Mouse (Mus musculus) kidney, postnatal 25 days (tissue): ENCODE data around the gene Olfr770.
"Not testable (repeated sequence)": the region's sequence is repeated elsewhere in the genome, so short reads cannot be mapped to it uniquely, and the experiment has no call there.

Source experiments
- DNase-seq, 2 experiments: peaks; one replicate each; pipeline ENCODE4 v3.0.0; 2021; ENCODE audit warnings: mixed read lengths in 2 of 2

The Olfr770 gene

DNA sequence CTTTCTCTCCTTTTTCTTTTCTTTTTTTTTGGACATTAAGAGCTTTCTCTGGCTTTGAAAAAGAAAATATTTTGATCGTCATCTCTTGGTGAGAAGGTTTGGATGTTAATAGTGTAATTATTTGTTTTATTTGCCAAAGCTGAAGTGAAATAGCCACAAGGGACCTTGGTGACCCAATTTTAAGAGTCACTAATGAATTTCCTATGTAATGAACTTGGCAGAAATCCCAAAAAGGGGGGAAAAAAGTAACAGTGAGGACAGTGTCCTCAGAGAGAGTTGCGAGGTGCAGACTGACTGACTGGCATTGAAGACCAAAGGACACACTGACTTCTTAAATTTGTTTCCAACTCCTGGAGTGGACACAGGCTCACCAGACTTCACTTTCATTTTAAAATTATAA lies at the start of gene Olfr770:
TSS of gene Olfr770 (minus strand) at position 101 of the 400 bp plus-strand sequence.
- DNase-seq = no peak

DNA sequence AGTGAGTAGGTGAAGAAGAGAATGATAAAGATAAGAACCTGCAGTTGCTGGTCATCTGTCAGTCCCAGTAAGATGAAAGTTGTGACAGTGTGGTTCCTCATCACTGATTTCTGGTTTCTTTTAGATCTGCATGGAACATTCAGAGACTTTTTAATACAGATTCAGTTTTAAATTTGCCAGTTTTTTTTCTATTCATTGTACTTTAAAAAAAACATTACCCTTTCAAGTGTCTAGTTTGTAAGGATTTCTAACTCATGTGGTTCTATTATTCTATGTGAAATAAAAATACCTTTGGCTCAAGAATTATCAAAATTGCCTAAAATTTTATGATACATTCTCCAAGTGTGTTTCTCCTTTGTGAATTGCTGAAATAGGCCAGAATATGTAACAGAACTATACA lies 48.5 kb upstream of the Olfr770 start, which contains the start of gene Olfr773:
TSS of gene Olfr773 (minus strand) at position 101 of the 400 bp plus-strand sequence.
- not testable (repeated sequence) for DNase-seq

DNA sequence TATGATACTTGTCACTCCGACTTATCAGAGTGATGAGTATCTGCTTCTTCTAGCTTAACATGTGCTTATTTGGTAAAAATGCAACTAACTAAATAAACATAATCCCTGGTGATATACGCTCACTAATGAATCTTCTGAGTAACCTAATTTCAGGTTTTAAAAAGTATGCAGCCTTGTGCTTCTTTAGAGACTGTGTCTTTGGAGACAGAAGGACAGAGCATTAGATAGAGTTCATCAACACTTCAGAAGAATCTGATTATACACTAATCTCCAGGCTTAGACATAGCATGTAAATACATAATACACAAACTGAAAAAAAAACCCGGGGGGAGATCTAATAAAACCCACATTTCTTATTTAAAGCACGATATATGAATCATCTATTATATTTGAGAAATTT lies 39.0 kb upstream of the Olfr770 start, which contains the start of gene Olfr772:
TSS of gene Olfr772 (minus strand) at position 101 of the 400 bp plus-strand sequence.
- DNase-seq = not testable (repeated sequence)

DNA sequence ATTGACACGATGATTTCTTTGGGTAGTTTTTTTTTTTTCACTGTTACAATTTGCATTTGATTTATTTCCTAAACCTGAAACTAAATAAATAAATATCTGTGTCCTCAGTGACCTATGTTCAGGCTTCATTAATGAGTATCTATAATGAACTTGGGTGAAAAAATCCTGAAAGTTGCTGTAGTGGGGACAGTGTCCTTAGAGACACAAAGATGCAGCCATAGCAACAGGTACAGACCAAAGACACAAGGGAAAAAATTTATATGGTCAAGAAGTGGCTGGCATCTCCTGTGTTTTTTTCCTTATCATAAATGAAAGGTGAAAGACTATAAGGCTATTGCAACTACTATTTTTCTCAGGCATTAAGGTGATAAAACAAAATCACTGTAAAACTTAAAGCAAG lies 25.9 kb upstream of the Olfr770 start, which contains the start of gene Olfr771:
TSS of gene Olfr771 (minus strand) at position 101 of the 400 bp plus-strand sequence.
- DNase-seq = no peak

DNA sequence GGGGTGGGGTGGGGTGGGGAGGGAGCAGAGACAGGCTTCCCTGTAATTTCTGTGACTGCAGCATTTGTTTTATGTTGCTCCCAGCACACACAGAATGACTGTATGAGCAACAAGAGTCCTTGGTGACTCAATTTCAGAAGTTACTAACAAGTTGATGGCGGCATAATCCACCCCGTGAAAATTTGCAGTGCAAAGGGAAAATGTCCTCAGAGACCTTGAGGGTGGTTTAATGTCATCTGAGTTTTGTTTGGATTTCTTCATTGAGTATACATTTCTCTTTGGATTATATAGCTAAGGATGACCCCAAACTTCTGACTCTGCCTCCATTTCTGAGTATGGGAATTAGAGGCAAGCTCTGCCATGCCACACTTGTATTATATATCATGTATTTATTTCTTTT lies 21.0 kb downstream of the Olfr770 start, which contains the start of gene Olfr769:
TSS of gene Olfr769 (minus strand) at position 101 of the 400 bp plus-strand sequence.
- DNase-seq = no peak

DNA sequence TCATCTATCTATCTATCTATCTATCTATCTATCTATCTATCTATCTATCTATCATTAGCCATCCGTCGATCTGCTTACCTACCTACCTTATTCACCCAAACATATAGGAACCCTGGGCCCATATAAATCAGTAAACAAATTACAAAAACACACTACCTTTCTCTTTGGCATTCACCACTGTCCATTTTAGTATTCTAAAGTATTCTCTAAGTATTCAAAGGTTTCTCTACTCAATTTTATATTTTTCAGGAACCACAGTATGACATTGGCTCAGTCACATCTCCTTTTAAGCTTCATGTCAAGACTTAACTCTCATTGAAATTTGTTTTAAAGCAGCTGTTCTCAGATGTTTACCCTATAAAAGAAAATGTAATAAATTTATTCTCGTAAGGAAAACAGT lies 23.7 kb downstream of the Olfr770 start:
- DNase-seq = no peak

DNA sequence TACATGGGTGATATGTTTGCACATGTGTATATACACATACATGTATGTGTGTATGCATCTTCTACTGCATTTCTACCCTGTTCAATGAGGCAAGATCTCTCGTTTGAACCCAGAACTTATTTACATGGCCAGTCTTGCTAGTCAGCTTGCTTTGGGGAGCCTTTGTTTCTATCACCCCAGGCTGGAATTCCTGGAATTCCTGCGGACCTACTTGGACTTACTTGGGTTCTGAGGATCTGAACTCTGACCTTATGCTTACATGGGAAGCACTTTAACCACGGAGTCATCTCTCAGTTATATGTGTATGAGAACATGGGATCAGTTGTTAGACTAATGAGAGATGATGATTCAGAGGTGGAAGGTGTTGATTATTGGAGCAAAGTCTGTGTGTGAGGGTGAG lies 37.6 kb downstream of the Olfr770 start:
- DNase-seq = no peak

DNA sequence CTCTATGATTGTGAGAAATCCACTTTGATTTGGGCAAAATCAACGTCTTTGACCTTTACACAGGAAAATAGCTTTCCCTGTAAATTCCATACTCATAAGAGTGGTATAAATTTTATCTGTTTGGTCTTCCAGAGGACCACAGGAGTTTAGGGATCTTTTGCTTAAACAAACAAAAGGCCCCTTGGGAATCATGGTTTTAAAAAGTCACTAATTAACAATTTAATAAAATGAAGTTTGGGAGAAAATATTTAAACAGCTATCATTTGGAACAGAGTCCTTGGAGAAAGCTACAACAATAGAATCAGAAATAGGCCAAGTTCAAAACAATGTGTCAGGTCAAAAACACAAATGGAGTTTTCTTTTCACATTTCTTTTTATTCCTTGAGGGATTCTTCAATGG lies 39.5 kb downstream of the Olfr770 start, which contains the start of gene Olfr768:
TSS of gene Olfr768 (minus strand) at position 101 of the 400 bp plus-strand sequence.
- DNase-seq = no peak

DNA sequence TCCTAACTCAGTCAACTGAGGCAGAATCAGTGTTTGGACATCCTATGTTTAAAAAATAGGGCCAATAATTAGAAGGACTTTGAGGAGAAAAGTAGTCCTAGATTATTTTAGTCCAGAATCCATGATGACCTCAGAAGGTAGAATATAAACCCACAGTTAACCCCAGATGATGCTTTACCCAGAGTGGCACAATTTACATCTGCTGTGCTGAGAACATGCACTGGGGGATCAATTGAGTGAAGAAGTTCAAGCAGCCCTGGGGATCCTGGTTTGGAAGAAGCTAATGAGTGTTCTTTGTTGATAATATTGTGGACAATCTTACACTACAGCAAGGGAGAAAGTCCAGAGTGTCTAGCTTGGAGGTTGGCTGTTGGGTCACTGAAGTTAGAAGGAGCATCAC lies 56.0 kb downstream of the Olfr770 start, which contains the start of gene Olfr767:
TSS of gene Olfr767 (minus strand) at position 101 of the 400 bp plus-strand sequence.
- not testable (repeated sequence) for DNase-seq
